Mouse (Mus musculus): ENCODE measurements around the gene Enpp1.

The Enpp1 gene

DNA sequence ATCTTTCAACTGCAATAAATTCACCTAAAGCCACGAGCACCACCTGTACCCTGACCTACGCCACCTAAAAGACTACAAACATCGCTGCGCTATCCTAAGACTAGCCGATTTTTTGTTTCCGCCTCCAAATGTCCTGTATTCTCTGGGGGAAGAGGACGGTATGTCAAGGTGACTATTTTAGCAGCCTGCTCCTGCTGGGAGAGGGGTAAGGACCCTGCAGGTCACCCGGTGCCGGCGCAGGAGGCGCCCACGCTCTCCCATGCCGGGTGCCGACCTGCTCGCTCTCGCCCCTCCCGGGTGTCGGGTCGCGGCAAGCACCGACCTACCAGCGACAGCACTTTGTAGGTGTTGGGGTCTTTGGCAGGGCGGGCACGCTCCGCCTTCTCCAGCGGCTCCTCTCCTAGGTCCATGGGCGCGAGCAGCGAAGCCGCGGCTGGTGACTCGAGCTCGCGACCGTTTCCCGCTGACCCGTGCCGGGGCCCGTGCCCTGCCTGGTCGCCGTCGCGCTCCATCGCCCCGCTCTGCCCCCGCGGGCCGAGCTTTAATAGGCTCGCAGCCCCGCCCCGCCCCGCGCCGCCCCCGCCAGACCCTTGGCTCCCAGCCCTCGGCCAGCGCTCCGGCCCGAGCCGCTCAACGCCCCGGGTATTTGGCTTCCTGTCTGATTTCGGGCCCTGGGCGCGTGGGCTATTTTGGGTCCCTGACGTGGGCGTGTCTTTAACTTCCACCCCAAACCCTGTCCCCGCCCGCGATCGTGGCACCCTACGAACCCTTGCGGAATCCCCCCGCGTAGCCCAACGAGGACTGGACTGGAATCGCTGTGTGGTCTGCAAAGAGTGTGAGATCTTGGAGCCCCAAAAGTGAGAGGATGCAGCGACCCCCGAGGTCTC lies at the start of gene Enpp1:
Gene Enpp1 (minus strand): TSS at position 680 of the 887 bp plus-strand sequence.
- DNase-seq, result peak; percentile 89

DNA sequence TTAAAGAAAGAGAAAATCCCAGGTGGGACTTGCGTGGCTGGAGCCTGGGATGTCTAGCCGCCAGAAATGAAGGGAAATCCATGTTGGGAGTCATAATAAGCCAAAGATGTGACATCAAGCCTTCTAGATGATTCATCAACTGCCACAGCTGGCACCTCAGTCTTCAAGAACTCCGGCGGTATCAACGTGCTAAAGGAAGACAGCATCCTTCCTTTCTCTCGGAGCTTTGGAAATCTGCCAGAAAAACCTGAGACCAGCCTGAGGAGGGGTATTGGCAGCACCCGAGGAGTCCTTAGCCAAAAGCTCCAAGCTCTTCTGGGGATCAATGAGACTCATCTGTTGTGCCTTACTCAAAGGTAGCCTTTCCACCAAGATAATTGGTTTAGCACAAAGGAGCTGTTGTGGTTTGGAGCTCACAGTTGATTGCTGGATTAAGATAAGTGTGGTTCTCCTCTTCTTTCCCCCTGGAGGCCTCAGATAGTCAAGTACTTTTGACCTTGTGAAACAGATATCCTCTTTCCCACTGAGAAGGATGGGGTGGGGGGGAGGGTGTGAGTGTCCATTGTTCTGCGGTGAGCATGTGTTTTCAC lies 46.5 kb upstream of the Enpp1 start:
- DNase-seq, result no peak

DNA sequence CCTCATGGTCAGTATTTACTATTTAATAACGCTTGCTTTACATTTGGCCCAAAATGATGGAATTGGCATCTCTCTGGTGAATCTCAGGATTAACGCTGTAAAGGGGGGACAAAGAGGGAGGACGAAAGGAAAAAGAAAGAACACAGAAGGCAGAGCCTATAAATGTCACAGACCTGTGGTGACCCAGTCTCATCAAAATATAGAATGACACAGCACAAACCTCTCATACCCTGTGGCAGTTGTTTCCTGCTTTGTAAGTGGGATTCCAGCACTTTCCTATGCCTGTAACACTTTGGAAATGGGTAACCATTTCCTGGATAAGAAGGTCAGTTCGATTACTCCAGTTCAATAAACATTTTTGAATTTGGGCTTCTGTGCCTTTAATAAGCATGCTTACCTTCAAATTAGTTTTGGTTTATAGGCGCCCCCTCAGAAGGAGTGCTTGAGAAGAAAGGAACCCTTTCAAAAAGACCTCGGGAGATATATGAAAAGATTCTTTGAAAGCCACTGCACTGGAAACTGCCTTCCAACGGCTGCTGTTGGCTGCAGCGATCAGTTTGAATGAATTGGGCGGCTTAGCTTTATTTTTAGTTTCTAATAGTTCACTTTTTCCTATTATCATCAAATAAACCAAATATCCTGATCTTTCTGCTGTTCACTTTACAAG lies 43.0 kb upstream of the Enpp1 start:
- DNase-seq, result no peak

DNA sequence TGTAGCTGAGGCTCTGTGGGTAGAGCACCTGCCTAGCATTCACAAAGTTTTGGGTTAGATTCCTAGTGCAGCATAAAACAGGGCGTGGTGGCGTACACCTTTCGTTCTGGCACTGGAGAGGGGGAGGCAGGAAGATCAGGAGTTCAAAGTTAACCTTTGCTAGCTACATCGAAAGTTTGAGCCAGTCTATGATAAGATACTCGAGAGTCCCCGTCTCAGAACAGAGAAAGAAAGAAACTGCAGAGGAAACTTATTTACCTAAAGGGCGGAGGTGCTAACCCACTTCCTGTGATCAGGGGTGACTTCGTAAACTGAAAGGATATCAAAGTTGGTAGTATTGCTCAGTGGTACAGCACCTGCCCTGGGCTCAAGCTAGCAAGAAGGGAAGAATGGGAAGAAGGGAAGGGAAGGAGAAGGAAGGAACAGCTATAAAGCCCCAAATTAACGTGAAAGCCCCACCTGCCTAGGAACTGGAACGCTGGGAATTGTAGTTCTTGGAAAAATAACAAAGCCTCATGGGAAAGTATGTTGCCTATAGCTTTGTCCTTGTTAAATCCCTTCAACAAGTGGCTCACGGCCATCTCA lies 42.4 kb upstream of the Enpp1 start:
- no peak for DNase-seq

DNA sequence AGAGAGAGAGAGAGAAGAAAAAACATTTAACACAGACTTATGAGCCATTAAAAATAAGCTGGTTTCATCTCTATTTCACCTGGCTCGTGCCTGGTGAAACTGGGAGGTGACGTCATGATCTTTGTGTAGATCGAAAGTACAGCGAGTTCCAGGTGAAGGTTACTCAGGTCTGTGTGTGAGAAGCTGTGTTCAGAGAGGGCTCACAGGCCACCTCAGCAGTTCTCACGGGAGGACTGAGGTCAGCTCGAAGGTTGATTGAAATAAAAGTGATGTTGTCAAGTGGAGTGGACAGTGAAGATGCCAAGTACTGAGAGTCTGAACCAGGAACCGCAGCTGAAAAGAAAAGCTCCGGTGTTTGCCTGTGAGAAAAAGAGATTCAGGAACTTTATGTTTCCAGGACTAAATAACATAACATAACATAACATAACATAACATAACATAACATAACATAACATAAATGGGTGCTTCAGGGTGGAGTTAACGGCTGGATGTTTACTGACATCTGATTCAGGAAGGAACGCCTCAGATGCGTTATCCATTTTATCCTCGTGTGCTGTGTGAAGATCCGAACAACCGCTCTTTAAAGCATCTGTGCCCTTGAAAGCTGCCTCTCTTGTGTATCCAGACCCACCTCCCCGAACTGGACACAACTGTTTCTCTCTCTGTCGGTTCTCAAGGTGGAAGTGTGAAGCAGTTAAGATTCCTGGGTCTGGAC lies 41.7 kb upstream of the Enpp1 start:
- DNase-seq, result no peak

DNA sequence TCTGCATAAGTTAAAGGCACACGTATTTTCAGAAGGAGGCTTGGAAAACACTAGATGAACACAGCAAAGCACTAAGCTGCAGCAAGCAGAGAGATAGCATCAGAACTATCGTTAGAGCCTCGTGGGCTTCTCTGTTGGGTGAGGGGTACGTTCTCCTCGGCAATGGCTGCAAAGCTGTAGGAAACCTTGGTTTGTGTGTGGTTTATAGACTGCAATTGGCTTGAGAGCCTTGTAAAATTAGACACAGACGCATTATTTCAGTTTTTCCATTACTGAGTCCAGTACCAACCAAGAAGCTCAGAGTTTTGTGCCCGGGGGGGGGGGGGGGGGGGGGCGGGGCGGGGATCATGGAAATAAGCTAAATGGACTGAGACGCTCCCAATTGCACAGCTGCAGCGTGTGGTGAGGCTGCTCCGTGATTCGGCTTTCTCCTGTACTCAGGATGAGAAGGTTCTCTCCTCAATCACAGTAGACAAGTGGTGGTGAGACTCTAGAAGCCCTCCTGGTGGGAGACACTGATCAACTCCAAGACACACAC lies 31.1 kb upstream of the Enpp1 start:
- no peak for DNase-seq

DNA sequence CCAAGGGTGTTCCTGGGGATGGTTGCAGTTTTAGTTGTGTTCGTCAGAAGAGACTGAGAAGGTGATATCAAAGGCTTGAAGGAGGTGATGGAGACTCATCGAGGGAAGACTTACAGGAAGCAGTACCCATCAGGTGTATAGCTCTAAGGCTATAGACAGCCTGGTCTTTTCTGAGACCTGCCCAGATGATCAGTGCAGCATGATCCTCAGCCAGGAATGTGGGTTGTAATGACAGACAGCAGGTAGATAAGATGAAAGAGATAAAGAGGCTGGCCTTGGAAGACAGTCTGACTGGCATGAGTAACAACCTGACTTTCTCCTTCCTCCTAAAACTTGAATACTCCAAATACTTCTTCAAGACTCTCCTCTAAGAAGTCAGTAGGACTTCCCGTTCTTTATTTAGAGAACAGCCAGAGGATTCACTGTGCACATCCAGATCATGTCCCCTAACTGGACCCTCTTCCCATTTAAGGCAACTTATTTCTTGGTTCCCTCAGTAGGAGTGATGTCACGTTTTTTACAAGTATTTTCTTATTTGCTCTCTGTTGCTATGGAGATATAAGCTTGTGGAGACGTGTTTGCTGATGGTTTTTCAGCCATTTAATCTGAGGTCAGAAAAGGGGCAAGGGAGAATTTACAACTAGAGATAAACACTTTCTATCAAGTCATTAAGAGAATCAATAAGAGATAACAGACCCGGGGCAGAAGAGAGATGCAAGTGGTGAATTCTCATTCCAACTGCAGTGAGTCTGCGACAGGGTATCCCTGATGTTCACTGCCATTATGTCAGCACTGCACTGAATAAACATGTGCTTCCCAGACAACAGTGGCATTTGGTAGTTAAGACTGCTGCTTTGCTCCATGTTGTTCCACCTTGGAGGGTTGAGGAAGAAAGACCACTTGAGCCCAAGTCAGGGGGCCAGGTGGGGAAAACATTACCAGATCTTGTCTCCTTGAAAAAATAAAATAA lies 29.6 kb upstream of the Enpp1 start:
- no peak for DNase-seq

DNA sequence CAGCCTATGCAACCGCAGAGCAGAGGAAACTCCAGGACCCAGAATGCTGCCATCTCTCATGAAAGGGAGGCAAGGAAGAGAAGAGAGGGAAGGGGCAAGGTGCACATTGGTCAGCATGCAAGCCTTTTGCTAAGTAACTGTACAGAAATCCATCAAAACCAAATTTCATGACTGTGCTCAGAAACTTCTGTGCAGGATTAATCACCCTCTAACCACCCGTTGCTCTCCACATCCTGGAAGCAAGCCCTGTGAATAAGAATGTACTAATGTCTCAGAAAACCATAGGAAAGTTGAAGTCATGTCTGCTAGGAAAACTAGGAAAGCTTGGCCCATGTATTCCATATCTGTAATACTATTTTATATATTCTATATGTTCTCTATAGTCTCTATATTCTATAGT lies 27.2 kb upstream of the Enpp1 start:
- no peak for DNase-seq

DNA sequence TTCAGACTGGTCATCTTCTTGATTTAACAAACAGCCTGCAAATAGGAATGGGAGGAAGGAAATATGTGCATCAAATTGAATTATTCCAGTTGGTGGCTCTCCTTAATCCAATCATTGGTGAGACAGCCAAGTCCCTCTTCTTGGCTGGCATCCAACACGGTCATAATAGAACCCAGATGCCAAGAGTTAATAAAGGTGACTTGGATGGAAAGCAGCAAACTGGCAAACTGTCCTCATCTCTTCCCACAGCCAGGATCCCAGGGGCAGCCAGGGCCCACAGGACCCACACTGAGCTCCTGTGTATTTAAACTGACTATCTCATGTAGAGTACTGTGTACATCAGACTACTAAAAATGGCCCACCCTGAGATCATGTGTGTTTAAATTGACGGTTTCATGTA lies 26.5 kb upstream of the Enpp1 start:
- no peak for DNase-seq

DNA sequence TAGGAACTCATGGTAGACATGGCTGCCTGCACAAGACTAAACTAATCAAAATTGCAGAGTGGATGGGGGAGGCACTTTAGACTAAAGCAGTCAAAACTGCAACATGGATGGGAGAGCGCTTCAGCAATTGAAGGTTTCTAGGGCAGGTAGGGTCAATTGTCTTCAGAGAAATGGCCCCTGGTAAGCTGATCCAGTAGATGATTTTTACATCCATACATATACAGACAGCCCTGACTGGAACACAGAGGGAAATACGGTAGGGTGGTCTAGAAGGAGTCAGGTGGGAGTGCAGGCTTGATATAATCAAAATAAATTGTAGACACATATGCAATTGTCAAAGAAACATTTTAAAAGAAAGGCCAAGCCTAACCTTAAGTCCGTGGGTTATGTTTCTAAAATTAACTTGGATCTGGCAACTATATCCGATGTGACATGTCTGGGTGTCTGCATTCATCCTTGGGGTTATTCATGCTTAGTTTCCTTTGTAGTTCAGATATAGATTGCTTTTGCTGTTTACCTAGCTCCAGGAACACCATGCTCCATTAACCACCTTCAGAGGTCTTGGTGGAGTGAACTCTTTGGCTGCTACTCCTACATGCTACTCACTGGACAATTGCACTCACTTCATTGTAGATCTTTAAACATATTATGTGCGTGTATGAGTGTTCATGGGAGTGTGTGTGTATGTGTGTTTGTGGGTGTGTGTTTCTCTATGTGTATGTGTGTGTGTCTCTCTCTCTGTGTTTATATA lies 23.2 kb upstream of the Enpp1 start:
- no peak for DNase-seq

DNA sequence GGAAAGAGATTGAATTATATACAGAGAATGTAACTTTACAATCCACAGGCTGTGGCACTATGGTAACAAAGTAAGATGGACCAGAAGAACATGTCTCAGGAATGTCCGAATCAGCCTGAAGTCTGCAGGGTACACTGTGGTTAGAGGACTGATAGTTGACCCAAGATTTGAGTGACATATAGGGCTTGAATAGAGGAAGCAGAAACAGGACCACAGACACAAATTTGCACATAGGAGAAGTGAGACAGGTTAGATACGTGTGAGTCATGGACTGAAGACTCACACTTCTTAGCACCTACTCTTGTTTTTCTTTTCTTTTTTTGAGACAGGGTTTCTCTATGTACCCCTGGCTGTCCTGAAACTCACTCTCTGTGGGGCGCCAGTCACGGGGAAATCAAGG lies 15.5 kb upstream of the Enpp1 start:
- DNase-seq, result no peak

DNA sequence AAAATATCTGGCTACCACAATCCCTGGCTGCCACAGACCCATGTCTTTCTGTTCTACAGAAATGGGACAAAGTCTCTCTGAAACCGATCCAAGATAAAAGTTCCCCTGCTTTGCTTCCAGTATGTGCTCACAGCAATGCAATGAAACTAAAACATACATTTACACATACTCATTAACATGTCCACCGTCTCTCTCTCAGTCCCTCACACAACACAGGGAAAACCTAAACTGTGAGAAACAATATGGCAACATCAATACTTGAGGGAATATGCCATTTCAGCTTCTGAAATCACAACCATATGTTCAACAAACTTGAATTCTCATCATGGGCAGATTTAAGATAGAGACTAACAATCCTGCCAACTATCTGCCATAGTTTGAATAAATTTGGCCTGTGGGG lies 13.2 kb upstream of the Enpp1 start:
- DNase-seq, result no peak

DNA sequence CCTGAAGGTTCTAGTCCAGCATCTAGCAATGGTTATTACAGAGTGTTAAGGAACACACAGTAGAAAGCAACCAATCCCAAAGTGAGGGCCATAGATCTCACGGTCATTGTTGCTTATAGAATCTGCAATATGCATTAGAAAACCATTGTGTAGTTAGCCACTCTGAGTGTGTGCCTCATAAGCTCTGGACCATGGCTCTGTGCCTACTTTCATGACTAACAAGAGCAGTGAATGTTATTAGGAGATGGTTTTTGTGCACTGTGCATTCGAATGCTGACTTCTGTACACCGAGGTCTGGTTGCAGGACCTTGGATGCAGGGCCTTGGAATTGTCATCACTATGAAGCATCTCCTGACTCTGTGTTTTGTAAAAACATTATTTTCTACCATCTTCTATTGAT lies 9.9 kb upstream of the Enpp1 start:
- no peak for DNase-seq

DNA sequence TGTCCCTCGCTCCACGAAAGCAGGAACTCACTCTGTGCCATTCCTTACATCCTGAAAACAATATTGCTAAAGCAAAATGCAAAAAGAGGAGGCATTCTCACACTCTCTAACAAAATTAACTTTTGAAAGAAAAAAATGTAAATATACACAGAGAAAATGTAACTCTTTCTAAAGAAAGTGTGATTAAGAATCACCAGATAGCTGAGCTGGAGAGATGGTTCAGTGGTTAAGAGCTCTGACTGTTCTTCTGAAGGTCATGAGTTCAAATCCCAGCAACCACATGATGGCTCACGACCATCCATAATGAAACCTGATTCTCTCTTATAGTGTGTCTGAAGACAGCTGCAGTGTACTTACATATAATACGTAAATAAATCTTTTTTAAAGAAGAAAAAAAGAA lies 7.4 kb upstream of the Enpp1 start:
- DNase-seq, result no peak

DNA sequence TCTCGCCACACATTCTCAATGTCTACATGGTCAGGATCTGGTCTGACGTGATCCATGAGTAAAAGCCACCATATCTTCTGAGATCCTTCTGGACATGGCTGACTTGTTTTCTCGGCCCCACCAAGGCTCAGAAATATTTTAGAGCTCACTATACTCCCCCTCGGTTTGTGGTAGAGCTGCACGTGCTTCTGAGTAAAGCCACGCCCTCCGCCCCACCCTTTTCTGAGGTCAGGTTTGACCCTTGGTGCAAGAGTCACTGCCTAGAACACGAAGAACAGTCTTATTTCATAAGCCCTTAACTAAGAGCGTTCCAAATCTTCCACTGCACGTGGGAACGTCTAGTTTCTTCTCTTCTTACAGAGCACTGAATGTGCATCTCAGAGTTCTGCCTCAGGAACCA lies 6.8 kb upstream of the Enpp1 start:
- DNase-seq, result no peak

DNA sequence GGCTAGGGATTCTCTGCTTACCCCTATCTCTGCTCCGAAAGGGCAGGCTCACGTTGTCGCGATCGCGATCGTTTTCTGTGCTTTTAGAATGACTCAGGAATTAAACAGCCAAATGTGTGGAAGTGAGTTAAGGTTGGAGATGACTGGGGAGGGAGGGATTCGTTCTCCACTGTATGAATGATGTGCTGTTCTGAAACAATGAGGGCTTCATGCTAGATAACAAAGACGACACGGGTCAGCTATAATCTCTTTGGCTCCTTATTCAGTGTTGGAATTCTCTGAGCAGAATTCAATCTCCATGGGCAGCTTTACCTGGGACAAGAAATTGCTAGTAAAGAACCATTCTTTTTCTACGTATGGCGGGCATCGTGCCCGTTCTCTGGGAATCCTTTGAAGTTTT lies 6.1 kb upstream of the Enpp1 start:
- no peak for DNase-seq

DNA sequence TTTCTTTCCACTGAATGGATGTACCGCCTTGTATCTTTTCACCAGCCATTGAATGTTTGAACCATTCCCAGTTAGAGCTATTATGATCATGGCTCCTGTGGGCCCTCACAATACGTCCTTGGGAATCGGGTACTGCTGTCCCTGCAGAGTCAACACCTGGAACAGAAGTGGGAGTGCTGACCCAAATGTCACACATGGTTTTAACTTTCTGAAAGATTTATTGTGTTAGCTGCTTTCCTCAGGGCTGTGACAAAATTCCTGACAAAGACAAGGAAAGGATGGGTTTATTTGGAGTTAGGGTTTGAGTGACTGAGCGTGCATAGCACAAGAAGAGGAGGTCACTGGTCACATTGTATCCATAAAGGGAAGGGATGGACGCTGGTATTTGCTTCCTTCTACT lies 4.3 kb upstream of the Enpp1 start:
- DNase-seq, result no peak

DNA sequence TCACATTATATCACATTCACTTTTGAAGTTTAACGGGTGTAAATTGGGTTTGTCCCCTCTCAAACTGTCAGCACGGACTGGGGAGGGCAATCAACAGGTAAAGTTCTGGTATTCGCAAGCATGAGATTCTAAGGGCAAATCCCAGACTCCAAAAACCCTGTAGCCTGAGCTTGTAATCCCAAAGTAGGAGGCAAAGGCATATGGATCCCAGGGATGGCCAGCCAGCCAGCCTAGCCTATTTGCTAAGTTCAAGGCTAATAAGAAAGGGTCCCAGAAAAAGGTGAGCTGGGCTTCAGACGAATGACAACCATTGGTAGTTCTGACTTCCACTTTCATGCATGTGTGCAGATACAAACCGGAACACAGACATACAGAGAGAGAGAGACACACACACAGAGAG lies 942 bp upstream of the Enpp1 start:
- no peak for DNase-seq

DNA sequence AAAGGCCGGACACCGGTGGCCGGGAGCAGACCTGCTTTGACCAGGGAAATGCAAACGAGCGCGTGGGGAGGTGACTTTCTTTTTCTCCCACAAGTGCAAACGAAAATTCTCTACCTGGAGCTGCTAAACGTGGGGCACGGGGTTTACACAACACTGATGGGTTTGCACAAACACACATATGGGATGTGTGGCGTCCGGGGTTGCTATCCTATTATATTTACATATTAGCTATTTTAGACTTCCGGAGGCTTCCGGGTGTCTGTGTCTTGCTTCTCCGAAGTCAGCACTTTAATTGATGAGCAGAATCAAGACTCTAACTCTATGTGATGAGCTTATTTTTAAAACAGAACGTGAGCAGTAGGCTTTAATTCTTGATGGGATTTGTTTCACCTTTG lies 405 bp upstream of the Enpp1 start:
- no peak for DNase-seq

DNA sequence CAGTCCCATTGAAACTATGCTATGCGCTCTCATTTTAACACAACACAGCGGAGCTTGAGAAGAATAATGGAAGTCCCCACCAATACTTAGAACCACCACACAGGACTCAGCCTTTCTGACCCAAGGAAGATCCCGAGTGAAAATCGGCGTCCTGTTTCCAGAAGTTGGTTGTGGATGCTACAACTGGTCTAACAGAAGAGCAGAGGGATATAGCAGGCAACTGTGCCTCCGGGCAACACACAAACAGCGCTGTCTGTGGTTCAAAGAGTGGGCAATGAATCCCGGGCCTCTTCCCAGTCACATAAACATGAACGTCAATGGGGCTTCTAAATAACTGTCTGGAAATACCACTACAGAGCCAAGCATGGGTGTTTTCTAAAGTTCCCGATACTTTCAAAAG lies 888 bp downstream of the Enpp1 start:
- peak; percentile 22 for DNase-seq

DNA sequence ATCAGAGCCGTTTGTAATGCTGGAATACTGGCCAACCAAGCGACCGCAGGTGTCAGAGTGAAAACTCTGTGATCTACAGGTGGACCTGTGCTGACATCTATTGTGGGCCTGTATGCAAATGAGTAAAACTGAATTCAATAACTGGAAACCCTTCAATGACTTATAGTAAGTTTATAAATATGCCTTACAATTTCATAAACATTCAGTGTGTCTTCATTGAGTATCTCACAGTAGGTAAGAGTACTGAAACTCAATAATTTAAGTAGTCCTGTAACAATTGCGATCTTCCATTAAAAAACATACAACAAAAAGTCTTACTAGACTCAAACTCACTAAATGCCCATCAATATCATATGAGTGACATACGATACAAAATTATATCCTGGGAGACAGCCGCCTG lies 1.6 kb downstream of the Enpp1 start:
- no peak for DNase-seq

Measured in kidney, postnatal 10 days (tissue).